11 mouse cellular contexts compared by ENCODE assay signal in the genomic region with DNA sequence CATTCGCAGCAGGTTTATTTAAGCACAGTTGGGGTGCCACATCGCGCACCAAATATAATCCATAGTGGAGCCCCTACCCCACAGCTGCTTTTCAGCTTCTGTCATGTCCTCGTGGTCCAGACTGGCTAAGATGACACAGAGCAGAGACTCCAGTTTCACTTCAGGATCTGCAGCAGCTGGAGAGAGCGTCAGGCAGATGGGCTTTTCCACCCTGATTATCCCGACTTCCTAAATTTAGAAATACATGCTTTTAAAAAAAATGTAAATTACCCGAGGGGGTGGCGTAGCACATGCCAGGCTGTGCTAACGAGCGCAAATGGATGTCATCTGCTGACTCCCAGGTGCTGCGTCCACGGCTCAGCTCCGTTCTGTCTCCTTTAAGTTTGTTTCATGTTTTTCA. TPM values are rescaled to one million over a fixed set of nuclear protein-coding genes. Genes with fewer than 3 reads are reported as not detected.
DNase-seq lines count a peak whose midpoint lies in the region; ATAC-seq and TF ChIP-seq lines count a peak whose summit lies in the region.
"Had no signal": no experiment of that assay in that cellular context is flagged by ENCODE, and none has a peak within 500 bp of the region (broad histone marks: within the 10 kb centered on the region; RNA-seq: fewer than 3 reads in every experiment).

No protein-coding gene starts in this region.

- H3K4me2 ChIP-seq in limb, embryonic 13.5 days (replicated peaks) = peak overlapping the region; percentile 33
- H3K4me2 ChIP-seq in hindbrain, embryonic 12.5 days (replicated peaks) = 0 out of 2 replicates have a peak overlapping the region, but pooled peaks have one; percentile 13
- H3K4me2 ChIP-seq: liver, embryonic 12.5 days had no signal

- DNase-seq in limb, embryonic 10.5 days (ENCODE audit: low spot score) = no peak
- peak; percentile 67 to 73 for DNase-seq in left cerebral cortex, postnatal 36 days (ENCODE audit: low spot score in 2 of 2)
- DNase-seq in right cerebral cortex, postnatal 36 days (ENCODE audit: low spot score in 2 of 2) = peak; percentile 61 to 80
- DNase-seq in T-cell, adult 2 months (ENCODE audit: low spot score) = no peak
- DNase-seq in gastrocnemius, adult 2 months = no peak
- DNase-seq in spleen, postnatal 14 days (ENCODE audit: low spot score in 2 of 2) = no peak

- H3K9ac ChIP-seq in limb, embryonic 13.5 days = no peak overlapping the region
- H3K9ac ChIP-seq in hindbrain, embryonic 12.5 days = no peak overlapping the region
- H3K9ac ChIP-seq: liver, embryonic 12.5 days had no signal

- whole genome bisulfite sequencing in limb, embryonic 13.5 days = 48% methylated on average over 13 of the region's 13 CpGs
- 73% methylated on average over 13 of the region's 13 CpGs for WGBS in limb, embryonic 10.5 days
- 58% methylated on average over 13 of the region's 13 CpGs for WGBS in hindbrain, embryonic 12.5 days

- no peak for TF ChIP-seq CTCF in gastrocnemius, adult 2 months (IDR thresholded peaks at IDR 0.05)

- intact Hi-C loops in left cerebral cortex, postnatal 36 days (cut with DNase I) = no loop called here
- intact Hi-C loops in gastrocnemius, adult 2 months (cut with DNase I) = no loop called here

- no peak for ATAC-seq in limb, embryonic 13.5 days (ENCODE audit: low FRiP score, low read depth)
- peak; percentile 60 for ATAC-seq in hindbrain, embryonic 12.5 days (ENCODE audit: low FRiP score)
- ATAC-seq: liver, embryonic 12.5 days had no signal

- H3K27me3 ChIP-seq in limb, embryonic 13.5 days = no peaks in the 10 kb centered on the region
- no peaks in the 10 kb centered on the region for H3K27me3 ChIP-seq in limb, embryonic 10.5 days (ENCODE audit: low read depth, poor library complexity, severe bottlenecking)
- H3K27me3 ChIP-seq in hindbrain, embryonic 12.5 days = no peaks in the 10 kb centered on the region
- H3K27me3 ChIP-seq: liver, embryonic 12.5 days had no signal

- peaks cover 10% of the 10 kb centered on the region; the same call in 1 of the 2 replicates for H3K4me1 ChIP-seq in limb, embryonic 13.5 days
- H3K4me1 ChIP-seq in limb, embryonic 10.5 days = peaks cover 5% of the 10 kb centered on the region; the same call in 1 of the 2 replicates
- 0 out of 2 replicates have a peak, but pooled peaks cover 6% of the 10 kb centered on the region for H3K4me1 ChIP-seq in hindbrain, embryonic 12.5 days
- H3K4me1 ChIP-seq: liver, embryonic 12.5 days had no signal

- no peak overlapping the region for H3K27ac ChIP-seq in limb, embryonic 13.5 days
- no peak overlapping the region for H3K27ac ChIP-seq in limb, embryonic 10.5 days
- H3K27ac ChIP-seq in hindbrain, embryonic 12.5 days = no peak overlapping the region
- no peak overlapping the region for H3K27ac ChIP-seq in gastrocnemius, adult 2 months
- H3K27ac ChIP-seq: liver, embryonic 12.5 days had no signal

- H3K4me3 ChIP-seq in limb, embryonic 13.5 days = no peak overlapping the region
- H3K4me3 ChIP-seq in limb, embryonic 10.5 days = no peak overlapping the region
- H3K4me3 ChIP-seq in hindbrain, embryonic 12.5 days = no peak overlapping the region
- no peak overlapping the region for H3K4me3 ChIP-seq in gastrocnemius, adult 2 months
- H3K4me3 ChIP-seq: liver, embryonic 12.5 days had no signal

- no peaks in the 10 kb centered on the region for H3K9me3 ChIP-seq in limb, embryonic 13.5 days
- no peaks in the 10 kb centered on the region for H3K9me3 ChIP-seq in limb, embryonic 10.5 days (replicated peaks)
- no peaks in the 10 kb centered on the region for H3K9me3 ChIP-seq in hindbrain, embryonic 12.5 days (replicated peaks)
- H3K9me3 ChIP-seq: liver, embryonic 12.5 days had no signal

- no peaks in the 10 kb centered on the region for H3K36me3 ChIP-seq in limb, embryonic 13.5 days
- H3K36me3 ChIP-seq in limb, embryonic 10.5 days = no peaks in the 10 kb centered on the region
- no peaks in the 10 kb centered on the region for H3K36me3 ChIP-seq in hindbrain, embryonic 12.5 days
- H3K36me3 ChIP-seq: G1E; liver, embryonic 12.5 days had no signal

RNA-seq across cellular contexts. Expression of gene Igsf11, which starts 32.5 kb away (rescaled TPM):
- 1.2 and 1.5 TPM in 2 replicates for polyA plus RNA-seq in limb, embryonic 13.5 days (2015; fragmentation: Nextera tagmentation; extraction: Ambion mirVana)
- polyA plus RNA-seq in limb, embryonic 10.5 days (2016; fragmentation: Nextera tagmentation; extraction: Ambion mirVana) = 0.15 and 0.56 TPM in 2 replicates
- polyA plus RNA-seq in hindbrain, embryonic 12.5 days (2016; fragmentation: Nextera tagmentation; extraction: Ambion mirVana) = 4.9 and 5.0 TPM in 2 replicates
- total RNA-seq in left cerebral cortex, postnatal 36 days (2021) = 10 to 100 TPM; 35.6 to 52.0 TPM
- total RNA-seq in gastrocnemius, adult 2 months (2021) = under 1 TPM; 0.17 to 0.18 TPM
- total RNA-seq: neutrophil, adult 5-6 weeks had no signal
- polyA plus RNA-seq: G1E had no signal

Comparison
In these comparisons a context has a peak if more than half of its experiments do, and no peak if none do; other contexts are left out.
1. DNase-seq: peak in left cerebral cortex, postnatal 36 days (2 of 2) and right cerebral cortex, postnatal 36 days (2 of 2); none in limb, embryonic 10.5 days (single experiment), T-cell, adult 2 months (single experiment), gastrocnemius, adult 2 months (single experiment) and spleen, postnatal 14 days (0 of 2).